Mouse (Mus musculus) ES-Bruce4 (cell line): Measurements from ENCODE around the gene Celf2. TPM values are rescaled to one million over a fixed set of nuclear protein-coding genes. Genes with fewer than 3 reads are reported as not detected.

Experiments used
- H3K27ac ChIP-seq: 2 replicates; pipeline ENCODE4 v1.5.1; 2012; ENCODE audit warnings: low read length, inconsistent platforms; ENCODE audit not compliant: insufficient read depth
- H3K27me3 ChIP-seq: 2 replicates; pipeline ENCODE4 v1.6.1; 2012; ENCODE audit warnings: mild to moderate bottlenecking, low read length, inconsistent platforms; ENCODE audit not compliant: control insufficient read depth, poor library complexity, insufficient read depth, severe bottlenecking
- H3K36me3 ChIP-seq: 2 replicates; pipeline ENCODE4 v1.6.1; 2012; ENCODE audit warnings: inconsistent platforms, mild to moderate bottlenecking, low read length, moderate library complexity; ENCODE audit not compliant: control insufficient read depth, poor library complexity, insufficient read depth, severe bottlenecking
- H3K4me1 ChIP-seq: one replicate; pipeline ENCODE4 v1.8.1; 2011; ENCODE audit warnings: low read length; ENCODE audit not compliant: control insufficient read depth, insufficient read depth
- H3K4me3 ChIP-seq: 2 replicates; pipeline ENCODE4 v1.5.1; 2011; ENCODE audit warnings: low read depth, mild to moderate bottlenecking, low read length
- H3K9ac ChIP-seq: 2 replicates; pipeline ENCODE4 v1.6.1; 2012; ENCODE audit warnings: low read depth, mild to moderate bottlenecking, inconsistent platforms; ENCODE audit not compliant: poor library complexity, severe bottlenecking
- H3K9me3 ChIP-seq: replicated peaks from 2 replicates; pipeline ENCODE4 v1.6.1; 2012; ENCODE audit warnings: mild to moderate bottlenecking, low read length, inconsistent platforms; ENCODE audit not compliant: control insufficient read depth, poor library complexity, insufficient read depth, severe bottlenecking
- CTCF ChIP-seq: IDR thresholded peaks from one replicate; pipeline ENCODE4 v1.8.1; 2011; ENCODE audit warnings: low read depth, low read length
- EP300 ChIP-seq: IDR thresholded peaks from 2 replicates; pipeline ENCODE4 v1.6.1; 2011; ENCODE audit warnings: low read depth, low read length; ENCODE audit not compliant: insufficient read depth
- POLR2A ChIP-seq: IDR thresholded peaks from one replicate; pipeline ENCODE4 v1.8.1; 2011; ENCODE audit warnings: low read length; ENCODE audit not compliant: insufficient read depth
- polyA plus RNA-seq: library from polyadenylated mRNA; stranded (reverse); fragments of >200 nt; gene quantifications from 2 replicates; pipeline ENCODE4 v1.2.4, GENCODE M21; 2011; ENCODE audit warnings: low read depth; ENCODE audit not compliant: missing spikeins, insufficient read depth, insufficient read length

Gene Celf2
- polyA plus RNA-seq, 1 experiment: 10.6 TPM

DNA sequence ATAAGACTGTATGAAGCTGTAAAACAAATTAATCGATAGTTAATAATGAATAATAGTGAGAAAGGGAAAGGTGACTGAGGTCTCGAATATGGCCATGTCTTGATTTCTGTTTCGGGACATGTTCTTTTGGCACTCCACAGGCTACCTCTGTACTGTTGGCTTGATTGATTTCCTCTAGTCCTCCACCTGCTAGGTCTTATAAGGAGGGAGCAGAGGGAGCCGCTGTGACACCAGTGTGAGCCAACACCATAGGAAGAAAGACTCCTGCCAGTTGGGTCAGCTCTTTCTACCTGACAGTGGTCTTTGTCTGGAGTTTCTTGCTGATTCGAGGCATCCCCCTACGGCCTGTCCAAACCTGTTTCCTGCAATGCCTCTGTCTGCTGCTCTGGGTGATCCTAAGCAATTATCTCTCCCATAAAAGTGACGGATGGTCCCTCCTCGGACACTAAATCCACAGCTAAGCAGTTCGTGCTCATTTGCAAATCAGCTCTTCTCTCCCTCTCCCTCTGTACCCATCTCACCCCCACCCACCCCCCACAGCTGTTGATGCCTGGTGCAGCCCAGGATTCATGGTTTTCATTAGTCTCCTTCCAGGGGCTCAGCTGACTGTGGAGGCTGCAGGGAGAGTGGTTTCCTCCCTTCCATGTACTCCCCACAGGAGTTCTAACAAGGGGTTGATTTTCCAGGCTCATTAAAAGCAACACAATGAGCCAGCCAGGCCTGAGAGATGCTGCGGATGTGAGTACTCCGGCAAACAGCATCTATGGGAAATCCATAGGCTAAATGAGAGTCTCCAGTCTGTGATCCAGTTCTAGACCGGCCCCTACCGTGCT, 1003.2 kb downstream of the Celf2 start:
- Histone ChIP-seq H3K9ac (no peak overlapping the region), H3K4me1 (no peaks in the 10 kb centered on the region), H3K36me3 (no peaks in the 10 kb centered on the region), H3K4me3 (no peak overlapping the region), H3K27ac (no peak overlapping the region), H3K27me3 (no peaks in the 10 kb centered on the region), H3K9me3 (no peaks in the 10 kb centered on the region)
- no peak for TF ChIP-seq EP300
- no peak for TF ChIP-seq CTCF
- no peak for TF ChIP-seq POLR2A

DNA sequence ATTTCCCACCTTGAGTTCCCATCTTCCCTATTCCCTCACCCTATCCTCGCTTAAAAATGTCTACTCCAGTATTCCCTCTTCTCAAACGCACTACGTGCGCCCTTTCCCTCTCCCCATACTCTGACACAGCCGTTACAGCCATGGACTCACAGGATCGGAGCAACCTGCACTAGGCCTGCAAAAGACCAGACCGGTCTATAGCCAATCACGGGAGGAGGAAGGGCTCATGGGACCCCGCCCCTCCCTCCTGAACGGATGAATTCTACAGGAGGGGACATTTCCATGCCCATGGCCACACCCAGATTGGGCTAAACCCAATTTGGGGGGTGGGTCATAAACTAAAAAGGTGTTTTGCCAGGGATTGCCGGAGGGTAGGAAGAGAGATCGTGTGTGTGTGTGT, 1003.8 kb downstream of the Celf2 start:
- Histone ChIP-seq H3K4me1 (no peaks in the 10 kb centered on the region), H3K4me3 (no peak overlapping the region), H3K27ac (no peak overlapping the region), H3K27me3 (no peaks in the 10 kb centered on the region), H3K9me3 (no peaks in the 10 kb centered on the region), H3K9ac (no peak overlapping the region), H3K36me3 (no peaks in the 10 kb centered on the region)
- TF ChIP-seq POLR2A (no peak), EP300 (no peak), CTCF (no peak)

DNA sequence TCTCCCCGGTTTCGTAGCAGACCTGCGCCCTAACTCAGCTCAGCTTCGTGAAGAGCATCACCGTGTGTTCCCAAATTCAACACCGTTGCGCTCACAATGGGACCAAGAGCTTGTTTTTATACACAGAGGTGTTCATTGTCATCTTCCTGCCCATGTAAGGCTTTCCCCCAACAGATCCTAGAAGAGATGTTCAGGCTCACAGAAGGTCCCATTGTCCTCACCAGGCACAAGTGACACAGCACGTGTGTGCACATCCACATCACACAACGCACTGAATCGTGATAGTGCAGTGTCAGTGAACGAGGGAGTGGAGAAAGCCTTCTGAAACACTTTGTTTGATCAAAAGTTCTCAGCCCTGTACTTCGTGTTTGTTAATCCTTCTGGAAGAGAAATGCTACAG, 1011.3 kb downstream of the Celf2 start:
- no peak overlapping the region for H3K4me3 ChIP-seq
- H3K9me3 ChIP-seq: no peaks in the 10 kb centered on the region
- H3K27me3 ChIP-seq: no peaks in the 10 kb centered on the region
- H3K27ac ChIP-seq: no peak overlapping the region
- no peaks in the 10 kb centered on the region for H3K4me1 ChIP-seq
- no peak for TF ChIP-seq POLR2A
- TF ChIP-seq EP300: no peak
- no peak for TF ChIP-seq CTCF
- no peaks in the 10 kb centered on the region for H3K36me3 ChIP-seq
- H3K9ac ChIP-seq: no peak overlapping the region

DNA sequence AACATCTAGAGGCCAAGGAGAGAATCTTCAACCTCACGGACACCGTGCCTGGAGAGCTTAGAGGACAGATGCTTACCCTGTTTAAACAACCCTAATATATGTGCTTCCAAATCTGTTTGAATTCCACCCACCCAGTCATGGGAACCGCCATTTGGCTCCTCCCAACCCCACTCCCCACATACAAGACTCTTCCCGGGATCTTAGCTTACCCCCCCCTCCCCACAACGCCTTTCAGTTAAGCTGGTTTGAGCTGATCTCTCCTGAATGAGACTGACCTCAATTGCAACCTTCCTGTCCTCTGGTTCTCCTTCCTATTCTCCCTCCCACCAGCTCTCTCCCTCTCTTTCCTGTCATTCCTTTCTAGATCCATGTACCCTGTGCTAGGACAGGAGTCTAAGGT, 1011.7 kb downstream of the Celf2 start:
- Histone ChIP-seq H3K9ac (no peak overlapping the region), H3K27ac (no peak overlapping the region), H3K36me3 (no peaks in the 10 kb centered on the region), H3K27me3 (no peaks in the 10 kb centered on the region), H3K9me3 (no peaks in the 10 kb centered on the region), H3K4me3 (no peak overlapping the region), H3K4me1 (no peaks in the 10 kb centered on the region)
- no peak for TF ChIP-seq CTCF
- TF ChIP-seq EP300: no peak
- TF ChIP-seq POLR2A: no peak

DNA sequence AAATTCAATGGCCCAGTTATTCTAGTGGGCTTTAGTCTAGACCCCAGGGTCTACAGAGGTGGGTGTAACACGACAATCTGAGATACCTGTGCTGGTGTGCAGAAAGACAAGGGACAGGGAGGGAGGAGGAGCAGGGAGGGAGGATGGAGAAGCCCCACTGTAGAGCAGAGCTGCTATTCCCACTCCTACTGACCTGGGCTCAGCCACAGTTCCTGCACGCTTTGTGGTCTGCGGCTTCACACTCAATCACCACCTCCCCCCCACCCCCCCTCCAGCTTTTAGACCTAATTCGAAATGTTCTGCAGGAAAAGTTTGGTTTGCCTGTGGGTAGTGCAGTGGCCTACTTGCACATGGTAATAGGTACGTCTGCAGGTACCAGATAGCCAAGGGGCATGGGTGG, 1015.5 kb downstream of the Celf2 start:
- H3K27me3 ChIP-seq: no peaks in the 10 kb centered on the region
- no peaks in the 10 kb centered on the region for H3K4me1 ChIP-seq
- H3K9me3 ChIP-seq: no peaks in the 10 kb centered on the region
- H3K36me3 ChIP-seq: no peaks in the 10 kb centered on the region
- no peak overlapping the region for H3K4me3 ChIP-seq
- no peak overlapping the region for H3K27ac ChIP-seq
- TF ChIP-seq POLR2A (no peak), EP300 (no peak), CTCF (no peak)
- no peak overlapping the region for H3K9ac ChIP-seq

DNA sequence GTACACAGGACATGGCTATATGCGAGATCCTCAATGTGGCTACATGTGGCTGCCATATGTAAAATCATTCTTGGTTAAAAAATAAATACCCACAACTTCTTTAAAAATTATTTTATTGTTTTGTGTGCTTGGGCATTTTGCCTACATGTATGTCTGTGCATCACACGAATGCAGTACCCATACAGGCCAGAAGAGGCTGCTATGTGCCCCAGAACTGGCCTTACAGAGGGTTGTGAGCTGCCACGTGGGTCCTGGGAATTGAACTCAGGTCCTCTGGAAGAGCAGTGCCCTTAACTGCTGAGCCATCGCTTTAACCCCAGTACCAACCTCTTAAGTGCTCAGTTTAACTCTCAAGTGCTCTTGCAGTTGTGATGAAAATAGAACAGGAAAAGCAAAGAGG, 1018.5 kb downstream of the Celf2 start:
- H3K9me3 ChIP-seq: no peaks in the 10 kb centered on the region
- H3K27ac ChIP-seq: no peak overlapping the region
- no peak overlapping the region for H3K9ac ChIP-seq
- TF ChIP-seq EP300 (no peak), CTCF (peak; percentile 17)
- no peaks in the 10 kb centered on the region for H3K36me3 ChIP-seq
- no peak overlapping the region for H3K4me3 ChIP-seq
- no peaks in the 10 kb centered on the region for H3K4me1 ChIP-seq
- no peaks in the 10 kb centered on the region for H3K27me3 ChIP-seq
